Mouse (Mus musculus) lung, embryonic 16.5 days (tissue): Measurements from ENCODE around the gene Matn1. TPM values are rescaled to one million over a fixed set of nuclear protein-coding genes. Genes with fewer than 3 reads are reported as not detected.

Source experiments
- ATAC-seq: fragments of 200-750 bp; cut with Nextera tagmentation; 2 replicates; pipeline ENCODE4 v1.8.0; 2017; ENCODE audit warnings: low read depth, mild to moderate bottlenecking, moderate library complexity
- H3K27ac ChIP-seq: fragments of 300-500 bp; sonication (generic); 2 replicates; pipeline ENCODE4 v1.5.1; 2014; ENCODE audit warnings: mild to moderate bottlenecking, control low read depth, low read length
- H3K27me3 ChIP-seq: fragments of 300-500 bp; sonication (generic); 2 replicates; pipeline ENCODE4 v1.6.1; 2014; ENCODE audit warnings: low read depth, low read length, mixed read lengths; ENCODE audit not compliant: control insufficient read depth, insufficient read depth
- H3K36me3 ChIP-seq: fragments of 300-500 bp; sonication (generic); 2 replicates; pipeline ENCODE4 v1.6.1; 2014; ENCODE audit warnings: low read length; ENCODE audit not compliant: control insufficient read depth, insufficient read depth
- H3K4me1 ChIP-seq: fragments of 300-500 bp; sonication (generic); replicated peaks from 2 replicates; pipeline ENCODE4 v1.6.1; 2014; ENCODE audit warnings: low read length, mixed read lengths; ENCODE audit not compliant: control insufficient read depth, insufficient read depth
- H3K4me2 ChIP-seq: fragments of 300-500 bp; sonication (generic); 2 replicates; pipeline ENCODE4 v1.6.1; 2014; ENCODE audit warnings: low read depth, low read length, control low read depth
- H3K4me3 ChIP-seq: fragments of 300-500 bp; sonication (generic); 2 replicates; pipeline ENCODE4 v1.5.1; 2014; ENCODE audit warnings: mild to moderate bottlenecking, low read length, control low read depth
- H3K9ac ChIP-seq: fragments of 300-500 bp; sonication (generic); 2 replicates; pipeline ENCODE4 v1.6.1; 2014; ENCODE audit warnings: low read length, control low read depth
- H3K9me3 ChIP-seq: fragments of 300-500 bp; sonication (generic); 2 replicates; pipeline ENCODE4 v1.6.1; 2016; ENCODE audit warnings: low read length; ENCODE audit not compliant: control insufficient read depth
- WGBS: fragments of 180-500 bp; shearing (Covaris S2); extraction: QIAGEN DNeasy Blood & Tissue Kit; methylation state at CpG from one replicate; pipeline ENCODE4 v1.1.7; 2014; 5-methylcytosine and 5-hydroxymethylcytosine counted together
- polyA plus RNA-seq: library from polyadenylated mRNA; unstranded; fragments of >200 nt; fragmentation: Nextera tagmentation; extraction: Ambion mirVana; gene quantifications from 2 replicates; pipeline ENCODE4 v1.2.1, GENCODE M21; 2015

Gene Matn1
- polyA plus RNA-seq, 1 experiment from 2014 or later = 0.92 TPM

- H3K4me3 ChIP-seq = no peak overlapping the region
These were observed 44.1 kb downstream of the Matn1 start for GRCm38 (mm10) chr4:130988219-130988839.

GRCm38 (mm10) chr4:130989146-130989545 lies 45.0 kb downstream of the Matn1 start:
- Histone ChIP-seq H3K4me2 (no peak overlapping the region), H3K36me3 (no peaks in the 10 kb centered on the region), H3K4me1 (no peaks in the 10 kb centered on the region), H3K9ac (no peak overlapping the region), H3K4me3 (no peak overlapping the region), H3K9me3 (no peaks in the 10 kb centered on the region), H3K27ac (no peak overlapping the region), H3K27me3 (no peaks in the 10 kb centered on the region)
- 60% methylated on average over 9 of the region's 9 CpGs for WGBS
- ATAC-seq = no peak

More at GRCm38 (mm10) chr4:130988219-130988839, 44.1 kb downstream of the Matn1 start:
- Histone ChIP-seq H3K4me1 (no peaks in the 10 kb centered on the region), H3K27me3 (no peaks in the 10 kb centered on the region), H3K9ac (no peak overlapping the region), H3K9me3 (no peaks in the 10 kb centered on the region), H3K36me3 (no peaks in the 10 kb centered on the region), H3K4me2 (no peak overlapping the region), H3K27ac (no peak overlapping the region)
- ATAC-seq = no peak
- WGBS = 69% methylated on average over 6 of the region's 6 CpGs

DNA sequence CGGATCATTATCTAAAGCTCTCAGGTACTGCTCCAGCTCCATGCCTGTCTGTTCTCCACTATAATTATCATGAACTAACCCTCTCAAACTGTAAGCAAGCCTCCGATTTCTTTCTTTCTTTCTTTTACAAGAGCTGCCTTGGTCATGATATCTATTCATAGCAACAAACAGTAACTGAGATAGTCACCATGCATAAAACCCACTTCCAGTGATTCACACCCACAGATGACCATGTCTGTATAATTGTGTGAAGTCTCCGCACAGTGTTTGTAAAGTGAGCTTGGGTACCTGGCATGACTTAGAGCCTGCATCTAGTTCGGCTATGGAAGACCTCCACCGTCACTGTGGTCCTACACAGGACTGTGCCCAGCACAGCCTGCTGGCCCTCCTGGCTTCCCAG lies 46.8 kb downstream of the Matn1 start:
- Histone ChIP-seq H3K36me3 (no peaks in the 10 kb centered on the region), H3K4me1 (no peaks in the 10 kb centered on the region), H3K4me3 (no peak overlapping the region), H3K9me3 (peaks cover 9% of the 10 kb centered on the region), H3K27me3 (no peaks in the 10 kb centered on the region), H3K9ac (no peak overlapping the region), H3K4me2 (no peak overlapping the region), H3K27ac (no peak overlapping the region)
- no peak for ATAC-seq
- WGBS = 89% methylated on average over 5 of the region's 5 CpGs

- Histone ChIP-seq H3K27me3 (no peaks in the 10 kb centered on the region), H3K4me3 (no peak overlapping the region), H3K9ac (no peak overlapping the region), H3K9me3 (peaks cover 9% of the 10 kb centered on the region), H3K36me3 (no peaks in the 10 kb centered on the region), H3K27ac (no peak overlapping the region), H3K4me1 (no peaks in the 10 kb centered on the region), H3K4me2 (no peak overlapping the region)
- ATAC-seq = no peak
- WGBS = 79% methylated on average over 8 of the region's 8 CpGs
These were observed 50.4 kb downstream of the Matn1 start for GRCm38 (mm10) chr4:130994556-130994955.

DNA sequence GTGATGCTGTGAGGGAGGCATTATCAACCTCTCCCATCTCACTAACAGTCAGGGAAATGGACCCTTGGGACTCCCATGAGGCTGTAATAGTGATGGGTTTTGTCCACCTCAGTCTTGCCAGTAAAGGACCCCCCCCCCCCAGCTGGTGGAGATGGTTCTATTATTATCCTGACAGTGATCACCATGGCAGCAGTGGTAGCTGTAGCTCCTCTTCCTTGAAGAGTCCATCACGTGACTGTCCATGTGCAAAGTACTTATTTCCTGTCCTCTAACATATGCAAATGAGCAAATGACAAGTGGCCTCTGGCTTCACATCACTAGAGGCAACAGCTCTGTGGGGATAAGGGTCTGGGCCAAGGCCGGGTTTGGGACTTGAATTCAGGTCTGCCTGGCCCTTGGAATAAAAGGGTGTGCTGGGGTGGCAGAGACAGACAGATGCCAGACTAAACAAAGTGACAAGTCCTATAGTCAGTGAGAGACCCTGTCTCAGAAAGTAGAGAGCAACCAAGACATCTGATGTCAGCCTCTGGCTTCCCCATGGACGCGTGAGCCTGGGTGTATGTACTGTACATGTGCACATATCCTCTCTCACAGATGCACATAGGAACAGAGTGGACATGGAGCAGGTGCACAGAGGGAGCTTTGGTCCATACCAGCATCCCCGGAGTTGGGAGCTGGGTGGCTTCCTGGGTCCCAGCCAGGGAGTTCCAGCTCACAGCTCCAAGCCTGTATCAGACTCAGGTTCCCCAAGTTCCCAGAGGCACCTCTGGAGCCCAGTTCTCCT lies 55.8 kb downstream of the Matn1 start:
- 70% methylated on average over 5 of the region's 5 CpGs for WGBS

GRCm38 (mm10) chr4:131000614-131001178 lies 56.5 kb downstream of the Matn1 start:
- Histone ChIP-seq H3K36me3 (no peaks in the 10 kb centered on the region), H3K9me3 (peaks cover 1% of the 10 kb centered on the region), H3K27me3 (no peaks in the 10 kb centered on the region), H3K4me1 (no peaks in the 10 kb centered on the region), H3K4me3 (no peak overlapping the region), H3K27ac (no peak overlapping the region), H3K9ac (no peak overlapping the region), H3K4me2 (no peak overlapping the region)
- 84% methylated on average over 15 of the region's 15 CpGs for WGBS
- no peak for ATAC-seq

More for the DNA sequence above, 55.8 kb downstream of the Matn1 start:
- Histone ChIP-seq H3K9ac (no peak overlapping the region), H3K36me3 (no peaks in the 10 kb centered on the region), H3K4me2 (no peak overlapping the region), H3K9me3 (peaks cover 9% of the 10 kb centered on the region), H3K27ac (no peak overlapping the region), H3K4me1 (no peaks in the 10 kb centered on the region), H3K27me3 (no peaks in the 10 kb centered on the region), H3K4me3 (no peak overlapping the region)
- no peak for ATAC-seq

Other genes starting within 250 kb of the Matn1 start
- 16.9 and 20.1 TPM in 2 replicates for gene Sdc3, start 151.8 kb upstream of the Matn1 start, polyA plus RNA-seq
- 42.1 and 43.3 TPM in 2 replicates for gene Laptm5, start 31.3 kb upstream of the Matn1 start, polyA plus RNA-seq